Mouse (Mus musculus): ENCODE measurements around the gene Anxa4. TPM values are rescaled to one million over a fixed set of nuclear protein-coding genes. Genes with fewer than 3 reads are reported as not detected.

Gene Anxa4
- polyA plus RNA-seq, 1 experiment = 8.1 TPM

GRCm38 (mm10) chr6:86778910-86779594 lies 14.3 kb downstream of the Anxa4 start:
- WGBS = 89% methylated on average over 10 of the region's 10 CpGs
- Histone ChIP-seq H3K4me3 (replicated peaks; ENCODE audit: insufficient read depth, low read depth, low read length) (no peak overlapping the region), H3K27me3 (ENCODE audit: control insufficient read depth, insufficient read depth, low read length) (no peaks in the 10 kb centered on the region), H3K27ac (ENCODE audit: insufficient read depth, low read length) (no peak overlapping the region), H3K4me1 (ENCODE audit: control insufficient read depth, insufficient read depth, low read length) (0 out of 2 replicates have a peak, but pooled peaks cover 4% of the 10 kb centered on the region)
- no peak for TF ChIP-seq CTCF (IDR thresholded peaks at IDR 0.05; ENCODE audit: borderline replicate concordance, insufficient read depth, low read depth, low read length)
- no peak for TF ChIP-seq POLR2A (IDR thresholded peaks at IDR 0.05; ENCODE audit: borderline replicate concordance, insufficient read depth, low read length)
- DNase-seq = no peak

GRCm38 (mm10) chr6:86777181-86777580 lies 16.2 kb downstream of the Anxa4 start:
- no peak for DNase-seq
- whole genome bisulfite sequencing = 76% methylated on average over 3 of the region's 3 CpGs
- no peak overlapping the region for H3K27ac ChIP-seq (ENCODE audit: insufficient read depth, low read length)

GRCm38 (mm10) chr6:86776706-86777071 lies 16.7 kb downstream of the Anxa4 start:
- TF ChIP-seq POLR2A (IDR thresholded peaks at IDR 0.05; ENCODE audit: borderline replicate concordance, insufficient read depth, low read length) (no peak), CTCF (IDR thresholded peaks at IDR 0.05; ENCODE audit: borderline replicate concordance, insufficient read depth, low read depth, low read length) (0 out of 2 replicates have a peak, but pooled peaks have one; percentile 11)
- WGBS = 60% methylated on average over 4 of the region's 4 CpGs
- Histone ChIP-seq H3K4me1 (ENCODE audit: control insufficient read depth, insufficient read depth, low read length) (0 out of 2 replicates have a peak, but pooled peaks cover 4% of the 10 kb centered on the region), H3K27ac (ENCODE audit: insufficient read depth, low read length) (no peak overlapping the region), H3K27me3 (ENCODE audit: control insufficient read depth, insufficient read depth, low read length) (no peaks in the 10 kb centered on the region), H3K4me3 (replicated peaks; ENCODE audit: insufficient read depth, low read depth, low read length) (no peak overlapping the region)
- no peak for DNase-seq

More at GRCm38 (mm10) chr6:86777181-86777580, 16.2 kb downstream of the Anxa4 start:
- TF ChIP-seq POLR2A (IDR thresholded peaks at IDR 0.05; ENCODE audit: borderline replicate concordance, insufficient read depth, low read length) (no peak), CTCF (IDR thresholded peaks at IDR 0.05; ENCODE audit: borderline replicate concordance, insufficient read depth, low read depth, low read length) (no peak)
- Histone ChIP-seq H3K4me1 (ENCODE audit: control insufficient read depth, insufficient read depth, low read length) (0 out of 2 replicates have a peak, but pooled peaks cover 4% of the 10 kb centered on the region), H3K4me3 (replicated peaks; ENCODE audit: insufficient read depth, low read depth, low read length) (no peak overlapping the region), H3K27me3 (ENCODE audit: control insufficient read depth, insufficient read depth, low read length) (no peaks in the 10 kb centered on the region)

- H3K27me3 ChIP-seq (ENCODE audit: control insufficient read depth, insufficient read depth, low read length) = no peaks in the 10 kb centered on the region
- 0 out of 2 replicates have a peak, but pooled peaks cover 4% of the 10 kb centered on the region for H3K4me1 ChIP-seq (ENCODE audit: control insufficient read depth, insufficient read depth, low read length)
- WGBS = 47% methylated on average over 8 of the region's 8 CpGs
- no peak overlapping the region for H3K27ac ChIP-seq (ENCODE audit: insufficient read depth, low read length)
- TF ChIP-seq CTCF (IDR thresholded peaks at IDR 0.05; ENCODE audit: borderline replicate concordance, insufficient read depth, low read depth, low read length) = no peak
- TF ChIP-seq POLR2A (IDR thresholded peaks at IDR 0.05; ENCODE audit: borderline replicate concordance, insufficient read depth, low read length) = no peak
- no peak for DNase-seq
- H3K4me3 ChIP-seq (replicated peaks; ENCODE audit: insufficient read depth, low read depth, low read length) = no peak overlapping the region
These were observed 17.2 kb downstream of the Anxa4 start for GRCm38 (mm10) chr6:86776001-86776705.

- 93% methylated on average over 6 of the region's 6 CpGs for WGBS
- Histone ChIP-seq H3K27me3 (ENCODE audit: control insufficient read depth, insufficient read depth, low read length) (no peaks in the 10 kb centered on the region), H3K27ac (ENCODE audit: insufficient read depth, low read length) (no peak overlapping the region), H3K4me1 (ENCODE audit: control insufficient read depth, insufficient read depth, low read length) (0 out of 2 replicates have a peak, but pooled peaks cover 4% of the 10 kb centered on the region), H3K4me3 (replicated peaks; ENCODE audit: insufficient read depth, low read depth, low read length) (no peak overlapping the region)
- no peak for DNase-seq
- TF ChIP-seq POLR2A (IDR thresholded peaks at IDR 0.05; ENCODE audit: borderline replicate concordance, insufficient read depth, low read length) (no peak), CTCF (IDR thresholded peaks at IDR 0.05; ENCODE audit: borderline replicate concordance, insufficient read depth, low read depth, low read length) (no peak)
These were observed 18.4 kb downstream of the Anxa4 start for GRCm38 (mm10) chr6:86774937-86775336.

GRCm38 (mm10) chr6:86773830-86774229 lies 19.6 kb downstream of the Anxa4 start:
- Histone ChIP-seq H3K27ac (ENCODE audit: insufficient read depth, low read length) (no peak overlapping the region), H3K27me3 (ENCODE audit: control insufficient read depth, insufficient read depth, low read length) (no peaks in the 10 kb centered on the region), H3K4me3 (replicated peaks; ENCODE audit: insufficient read depth, low read depth, low read length) (no peak overlapping the region), H3K4me1 (ENCODE audit: control insufficient read depth, insufficient read depth, low read length) (0 out of 2 replicates have a peak, but pooled peaks cover 4% of the 10 kb centered on the region)
- TF ChIP-seq CTCF (IDR thresholded peaks at IDR 0.05; ENCODE audit: borderline replicate concordance, insufficient read depth, low read depth, low read length) = no peak
- TF ChIP-seq POLR2A (IDR thresholded peaks at IDR 0.05; ENCODE audit: borderline replicate concordance, insufficient read depth, low read length) = no peak
- 90% methylated on average over 4 of the region's 4 CpGs for WGBS
- no peak for DNase-seq

- Histone ChIP-seq H3K27me3 (ENCODE audit: control insufficient read depth, insufficient read depth, low read length) (no peaks in the 10 kb centered on the region), H3K4me1 (ENCODE audit: control insufficient read depth, insufficient read depth, low read length) (0 out of 2 replicates have a peak, but pooled peaks cover 4% of the 10 kb centered on the region), H3K27ac (ENCODE audit: insufficient read depth, low read length) (no peak overlapping the region), H3K4me3 (replicated peaks; ENCODE audit: insufficient read depth, low read depth, low read length) (no peak overlapping the region)
- no peak for DNase-seq
- TF ChIP-seq CTCF (IDR thresholded peaks at IDR 0.05; ENCODE audit: borderline replicate concordance, insufficient read depth, low read depth, low read length) (no peak), POLR2A (IDR thresholded peaks at IDR 0.05; ENCODE audit: borderline replicate concordance, insufficient read depth, low read length) (no peak)
- WGBS = 73% methylated on average over 7 of the region's 7 CpGs
These were observed 20.8 kb downstream of the Anxa4 start for GRCm38 (mm10) chr6:86772631-86773030.

Measured in cerebellum, adult 2 months (tissue).